Mouse (Mus musculus): ENCODE measurements at regions not wholly inside any gene's neighbourhood (a gene's known extent, or its start where the extent isn't known, plus 50 kb on each side); places are given as distances from the start of the nearest gene placed in this dataset.

GRCm38 (mm10) chr12:102057979-102058378, 70.6 kb upstream of the Slc24a4 start:
- ChIA-PET CTCF (no interaction called here), POLR2A (interaction anchor here in 1 of 4 experiments (0.9 kb wide), 1 partner anchor 27 kb away, joined by 3 read pairs; no protein-coding TSS in a partner anchor)

- ChIA-PET POLR2A (no interaction called here), CTCF (no interaction called here)
Observed at GRCm38 (mm10) chr12:102058428-102058827, 70.1 kb upstream of the Slc24a4 start.

- CTCF ChIA-PET: no interaction called here
Observed at GRCm38 (mm10) chr12:102061096-102061495, 67.4 kb upstream of the Slc24a4 start.

GRCm38 (mm10) chr12:102061657-102062614, 66.6 kb upstream of the Slc24a4 start:
- ChIA-PET POLR2A (no interaction called here), CTCF (interaction anchor here in 1 of 4 experiments (0.9 kb wide), 1 partner anchor 285 kb away, joined by 3 read pairs; no protein-coding TSS in a partner anchor)

More at GRCm38 (mm10) chr12:102061096-102061495, 67.4 kb upstream of the Slc24a4 start:
- POLR2A ChIA-PET: no interaction called here

- CTCF ChIA-PET: no interaction called here
- POLR2A ChIA-PET: no interaction called here
Observed at GRCm38 (mm10) chr12:102062648-102063047, 65.9 kb upstream of the Slc24a4 start.

- ChIA-PET CTCF (no interaction called here), POLR2A (no interaction called here)
Observed at GRCm38 (mm10) chr12:102063211-102063610, 65.3 kb upstream of the Slc24a4 start.

- CTCF ChIA-PET: no interaction called here
- POLR2A ChIA-PET: interaction anchor here in 1 of 4 experiments (0.5 kb wide), 1 partner anchor 100 kb away, joined by 3 read pairs; no protein-coding TSS in a partner anchor
Observed at GRCm38 (mm10) chr12:102064710-102065325, 63.7 kb upstream of the Slc24a4 start.

- ChIA-PET CTCF (no interaction called here), POLR2A (no interaction called here)
Observed at GRCm38 (mm10) chr12:102067685-102068084, 60.8 kb upstream of the Slc24a4 start.

- ChIA-PET CTCF (interaction anchor here in 1 of 4 experiments (0.6 kb wide), 1 partner anchor 33 kb away, joined by 5 read pairs; no protein-coding TSS in a partner anchor), POLR2A (no interaction called here)
Observed at GRCm38 (mm10) chr12:102069521-102070201, 58.9 kb upstream of the Slc24a4 start.

GRCm38 (mm10) chr12:102071888-102072619, 56.5 kb upstream of the Slc24a4 start:
- POLR2A ChIA-PET: interaction anchor here in 1 of 4 experiments (1.2 kb wide), 1 partner anchor 318 kb away, joined by 3 read pairs; no protein-coding TSS in a partner anchor

GRCm38 (mm10) chr12:102073540-102073939, 55.0 kb upstream of the Slc24a4 start:
- ChIA-PET POLR2A (interaction anchor here in 1 of 4 experiments (0.8 kb wide), 1 partner anchor 98 kb away, joined by 3 read pairs; the partner anchor contains the start of gene Cpsf2), CTCF (no interaction called here)

More at GRCm38 (mm10) chr12:102071888-102072619, 56.5 kb upstream of the Slc24a4 start:
- CTCF ChIA-PET: no interaction called here

- CTCF ChIA-PET: no interaction called here
- POLR2A ChIA-PET: no interaction called here
Observed at GRCm38 (mm10) chr12:102076298-102076697, 52.2 kb upstream of the Slc24a4 start.
